Mouse (Mus musculus): ENCODE results near the gene Acvr1.

Gene Acvr1

DNA sequence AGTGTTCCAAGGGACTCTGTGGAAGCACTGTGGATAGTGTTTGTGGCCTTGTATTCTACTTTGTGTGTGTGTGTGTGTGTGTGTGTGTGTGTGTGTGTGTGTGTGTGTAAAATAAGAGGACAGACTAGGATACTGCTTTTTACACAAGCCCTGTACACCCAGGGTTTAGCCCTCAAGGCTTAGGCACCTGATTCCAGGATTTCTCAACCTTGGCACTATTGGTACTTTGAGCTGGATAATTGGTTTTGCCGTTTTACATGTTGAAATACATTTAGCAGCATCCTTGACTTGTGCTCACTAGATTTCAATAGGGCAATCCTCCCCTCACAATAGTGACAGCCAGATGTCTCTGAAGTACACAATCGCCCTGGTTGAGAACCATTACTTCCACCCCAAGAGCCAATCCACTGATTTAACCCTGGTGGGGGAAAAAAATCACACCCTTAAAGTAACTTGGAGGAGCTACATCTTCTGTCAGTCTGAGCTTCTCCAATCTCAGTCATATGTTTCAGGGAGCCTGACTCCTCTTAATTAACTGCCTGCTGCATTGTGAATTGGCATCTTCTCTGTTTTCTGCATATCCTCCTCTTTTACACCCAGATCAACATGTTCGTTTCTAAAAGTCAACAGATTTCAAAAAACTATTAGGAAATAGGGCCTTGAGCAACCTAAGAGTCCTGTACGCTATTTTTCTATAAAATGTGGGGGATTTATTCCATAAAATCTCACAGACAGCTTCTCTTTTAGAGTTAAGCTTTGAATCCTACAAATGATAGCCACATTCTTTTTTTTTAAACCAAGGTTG is 2.1 kb upstream of the Acvr1 start:
- Histone ChIP-seq H3K36me3 (ENCODE audit: control insufficient read depth, insufficient read depth, low read length, poor library complexity, severe bottlenecking) (no peaks in the 10 kb centered on the region), H3K27me3 (ENCODE audit: control insufficient read depth, insufficient read depth, low read length, poor library complexity, severe bottlenecking) (peaks cover 7% of the 10 kb centered on the region)
- DNase-seq (ENCODE audit: low read depth, low spot score) = no peak

DNA sequence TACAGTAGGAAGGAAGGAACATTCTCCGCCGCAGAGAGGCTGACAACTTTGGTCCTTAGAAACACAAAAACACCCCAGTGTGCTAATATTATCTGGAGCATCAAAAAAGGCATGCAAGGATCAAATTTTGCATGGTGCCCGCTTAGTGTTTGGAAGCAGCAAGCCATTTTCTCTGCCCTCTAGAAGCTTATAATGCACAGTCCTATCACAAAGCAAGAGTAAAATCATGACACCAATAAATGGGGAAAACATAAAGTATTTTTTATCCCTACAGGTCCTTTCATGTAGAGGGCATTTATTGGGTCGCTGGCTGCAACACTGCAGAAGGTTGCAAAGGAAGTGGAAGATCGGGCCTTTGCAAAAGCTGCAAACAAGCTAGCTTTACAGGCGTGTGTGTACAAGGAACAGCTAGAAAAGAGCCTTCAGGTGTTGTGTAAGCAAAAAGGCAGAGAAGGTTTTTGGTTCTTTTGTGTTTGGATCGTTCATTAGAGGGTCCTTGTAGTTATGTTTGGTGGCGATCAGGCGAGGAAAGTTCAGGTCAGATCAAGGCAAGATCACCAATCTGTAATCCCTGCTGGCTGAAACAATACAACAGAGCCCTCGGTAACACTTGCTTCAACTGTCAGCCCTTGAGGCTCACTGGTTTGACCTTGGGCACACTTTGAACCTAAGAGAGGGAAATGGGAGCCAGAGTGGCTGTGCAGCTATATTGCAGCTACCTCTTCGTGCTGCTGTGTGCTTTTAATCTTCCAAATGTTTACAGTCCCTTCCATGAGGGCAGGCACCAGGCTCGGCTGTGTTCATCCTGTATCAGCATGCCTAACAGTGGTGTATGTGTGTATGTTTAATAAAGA is 1.1 kb upstream of the Acvr1 start:
- no peak for DNase-seq (ENCODE audit: low read depth, low spot score)
- H3K27me3 ChIP-seq (ENCODE audit: control insufficient read depth, insufficient read depth, low read length, poor library complexity, severe bottlenecking) = peaks cover 7% of the 10 kb centered on the region
- H3K36me3 ChIP-seq (ENCODE audit: control insufficient read depth, insufficient read depth, low read length, poor library complexity, severe bottlenecking) = no peaks in the 10 kb centered on the region

DNA sequence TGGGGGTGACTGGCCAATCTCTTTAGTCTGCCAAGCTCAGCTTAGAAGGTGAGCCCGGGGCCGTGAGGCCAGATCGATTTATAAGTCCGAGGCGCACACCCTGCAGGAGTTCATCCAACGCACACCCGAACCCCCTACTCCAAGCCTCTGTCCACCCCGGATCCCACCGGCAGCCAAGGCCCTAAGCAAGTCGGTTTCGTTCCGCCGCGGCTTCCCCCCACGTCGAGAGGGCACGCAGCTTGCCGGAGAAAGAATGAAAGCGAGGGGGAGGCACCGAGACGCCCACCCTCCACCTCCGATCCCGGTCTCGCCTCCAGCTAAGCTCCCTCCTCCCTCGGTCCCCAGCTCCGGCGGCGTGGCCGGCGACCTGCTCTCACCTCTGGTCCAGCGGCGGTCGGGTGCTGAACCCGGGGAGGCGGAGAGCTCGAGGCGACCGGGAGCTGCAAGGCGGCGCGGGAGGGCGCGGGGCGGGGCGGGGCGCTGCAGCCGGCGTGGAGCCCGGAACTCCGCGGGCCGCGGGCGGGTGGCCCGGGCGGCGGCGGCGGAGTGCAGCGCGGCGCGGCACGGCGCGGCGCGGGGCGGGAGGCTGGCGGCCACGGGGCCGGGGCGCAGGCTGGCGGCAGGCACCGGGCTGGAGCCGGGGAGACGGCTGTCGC is 419 bp downstream of the Acvr1 start:
- no peaks in the 10 kb centered on the region for H3K36me3 ChIP-seq (ENCODE audit: control insufficient read depth, insufficient read depth, low read length, poor library complexity, severe bottlenecking)

DNA sequence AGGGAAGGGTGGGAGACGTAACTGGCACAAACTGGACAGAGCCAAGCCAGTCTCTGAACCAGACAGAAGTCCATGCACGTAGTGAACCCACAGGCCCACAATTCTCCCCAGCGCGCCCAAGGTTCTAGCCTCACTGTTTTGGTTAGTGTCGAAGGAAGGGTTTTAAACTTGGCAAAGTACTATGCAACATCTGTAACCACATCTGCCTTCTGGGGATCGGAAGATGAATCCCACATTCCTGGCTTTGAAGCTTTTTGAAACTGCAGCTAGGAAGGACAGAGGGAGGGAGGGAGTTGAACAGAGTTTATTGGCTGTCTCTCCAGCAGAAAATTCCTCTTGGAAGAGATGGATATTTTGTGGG is 928 bp downstream of the Acvr1 start:
- H3K27me3 ChIP-seq (ENCODE audit: control insufficient read depth, insufficient read depth, low read length, poor library complexity, severe bottlenecking) = peaks cover 7% of the 10 kb centered on the region
- no peaks in the 10 kb centered on the region for H3K36me3 ChIP-seq (ENCODE audit: control insufficient read depth, insufficient read depth, low read length, poor library complexity, severe bottlenecking)
- no peak for DNase-seq (ENCODE audit: low read depth, low spot score)

More for the DNA sequence above, 419 bp downstream of the Acvr1 start:
- DNase-seq (ENCODE audit: low read depth, low spot score) = peak; percentile 27
- peaks cover 7% of the 10 kb centered on the region for H3K27me3 ChIP-seq (ENCODE audit: control insufficient read depth, insufficient read depth, low read length, poor library complexity, severe bottlenecking)

DNA sequence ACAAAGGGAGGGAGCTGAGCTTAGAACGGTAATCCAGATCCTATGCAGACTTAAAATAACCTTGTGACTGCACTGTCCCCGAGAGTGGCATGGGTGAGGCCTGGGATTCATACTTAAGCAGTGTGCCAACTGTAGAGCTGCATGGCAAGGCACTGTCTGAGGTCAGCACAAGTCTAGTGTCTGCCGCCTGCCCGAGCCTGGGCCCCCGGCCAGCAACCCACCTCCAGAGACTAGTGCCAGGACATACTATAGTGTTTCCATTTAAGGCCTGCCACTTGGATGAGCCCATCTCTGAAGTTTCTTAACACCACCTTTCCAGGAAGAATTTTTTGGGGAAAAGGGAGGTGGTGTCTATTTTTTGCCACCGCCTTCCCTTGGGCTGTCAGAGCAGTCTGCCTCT is 1.7 kb downstream of the Acvr1 start:
- DNase-seq (ENCODE audit: low read depth, low spot score) = no peak
- no peaks in the 10 kb centered on the region for H3K36me3 ChIP-seq (ENCODE audit: control insufficient read depth, insufficient read depth, low read length, poor library complexity, severe bottlenecking)
- peaks cover 7% of the 10 kb centered on the region for H3K27me3 ChIP-seq (ENCODE audit: control insufficient read depth, insufficient read depth, low read length, poor library complexity, severe bottlenecking)

DNA sequence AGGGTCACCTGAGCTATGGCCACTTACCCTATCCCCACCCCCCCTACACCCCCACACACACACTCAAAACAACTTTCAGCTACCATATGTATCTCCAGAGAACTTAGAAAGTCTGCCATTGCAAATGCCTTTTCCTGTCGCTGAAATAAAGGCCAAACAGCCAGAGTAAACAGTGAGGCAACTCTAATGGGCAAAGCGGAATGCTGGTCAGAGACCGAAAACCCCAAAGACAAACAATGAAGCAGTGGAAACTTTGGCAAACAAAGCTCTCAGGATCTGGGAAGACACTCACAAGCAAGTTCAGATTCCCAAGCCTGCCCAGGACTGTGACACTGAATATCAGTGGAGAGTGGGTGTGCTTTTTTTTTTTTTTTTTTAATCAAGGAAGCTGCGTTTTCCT is 4.8 kb downstream of the Acvr1 start:
- DNase-seq (ENCODE audit: low read depth, low spot score) = no peak
- peaks cover 2% of the 10 kb centered on the region; the same call in 1 of the 2 replicates for H3K27me3 ChIP-seq (ENCODE audit: control insufficient read depth, insufficient read depth, low read length, poor library complexity, severe bottlenecking)
- H3K36me3 ChIP-seq (ENCODE audit: control insufficient read depth, insufficient read depth, low read length, poor library complexity, severe bottlenecking) = no peaks in the 10 kb centered on the region

DNA sequence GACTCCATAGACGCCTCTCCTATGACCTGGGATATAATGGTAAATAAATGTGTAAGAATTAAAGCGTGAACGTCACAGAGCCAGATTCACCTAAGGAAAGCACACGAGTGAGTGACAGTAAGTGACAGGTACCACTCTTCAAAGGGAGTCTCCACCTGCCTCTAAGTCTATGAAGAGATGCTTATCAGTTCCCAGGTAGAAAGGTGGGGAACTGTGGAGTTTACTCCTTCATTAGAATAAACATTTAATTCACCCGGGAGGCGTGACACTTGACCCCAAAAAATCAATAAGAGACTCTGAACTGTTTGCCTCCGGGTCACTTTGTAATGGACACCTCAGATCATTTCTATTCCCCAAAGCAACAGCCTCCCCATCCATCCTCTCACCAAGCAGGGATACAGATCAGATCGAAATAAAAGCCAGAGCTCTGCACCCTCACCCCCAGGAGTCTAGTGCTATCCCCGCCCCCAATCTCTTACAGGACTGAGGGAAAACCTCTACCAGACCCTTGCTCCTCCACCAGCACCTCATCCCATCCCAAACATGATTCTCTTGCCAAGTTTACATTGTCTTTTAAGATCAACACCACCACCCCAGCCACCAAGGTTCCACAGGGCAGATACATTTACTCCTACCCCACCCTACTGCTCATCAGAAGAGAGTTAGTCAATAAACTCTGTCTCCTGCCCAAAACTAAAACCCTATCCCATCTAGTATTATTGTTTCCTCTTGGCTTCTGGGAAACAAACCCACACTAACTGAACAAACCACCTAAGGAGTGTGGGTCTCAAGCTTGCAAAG is 9.7 kb downstream of the Acvr1 start:
- no peaks in the 10 kb centered on the region for H3K36me3 ChIP-seq (ENCODE audit: control insufficient read depth, insufficient read depth, low read length, poor library complexity, severe bottlenecking)
- no peak for DNase-seq (ENCODE audit: low read depth, low spot score)
- H3K27me3 ChIP-seq (ENCODE audit: control insufficient read depth, insufficient read depth, low read length, poor library complexity, severe bottlenecking) = no peaks in the 10 kb centered on the region

DNA sequence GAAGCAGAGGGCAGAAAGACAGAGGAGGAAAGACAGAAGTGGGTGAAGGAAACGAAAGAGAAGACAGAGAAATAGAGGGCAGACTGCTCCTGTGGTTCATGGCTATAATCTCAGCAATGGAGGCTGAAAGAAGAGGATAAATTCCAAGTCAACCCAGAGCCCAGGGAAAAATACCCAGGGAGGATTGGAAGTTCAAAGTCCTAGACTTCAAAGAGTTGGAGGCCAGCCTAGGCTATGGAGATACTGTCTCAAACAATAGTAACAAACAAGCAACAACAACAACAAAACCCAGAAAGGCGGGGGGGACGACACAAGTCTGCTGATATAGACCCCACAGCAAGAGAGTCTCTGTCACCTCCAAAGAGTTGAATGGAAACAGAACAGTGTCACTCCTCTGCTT is 14.7 kb downstream of the Acvr1 start:
- Histone ChIP-seq H3K36me3 (ENCODE audit: control insufficient read depth, insufficient read depth, low read length, poor library complexity, severe bottlenecking) (no peaks in the 10 kb centered on the region), H3K27me3 (ENCODE audit: control insufficient read depth, insufficient read depth, low read length, poor library complexity, severe bottlenecking) (no peaks in the 10 kb centered on the region)
- no peak for DNase-seq (ENCODE audit: low read depth, low spot score)

DNA sequence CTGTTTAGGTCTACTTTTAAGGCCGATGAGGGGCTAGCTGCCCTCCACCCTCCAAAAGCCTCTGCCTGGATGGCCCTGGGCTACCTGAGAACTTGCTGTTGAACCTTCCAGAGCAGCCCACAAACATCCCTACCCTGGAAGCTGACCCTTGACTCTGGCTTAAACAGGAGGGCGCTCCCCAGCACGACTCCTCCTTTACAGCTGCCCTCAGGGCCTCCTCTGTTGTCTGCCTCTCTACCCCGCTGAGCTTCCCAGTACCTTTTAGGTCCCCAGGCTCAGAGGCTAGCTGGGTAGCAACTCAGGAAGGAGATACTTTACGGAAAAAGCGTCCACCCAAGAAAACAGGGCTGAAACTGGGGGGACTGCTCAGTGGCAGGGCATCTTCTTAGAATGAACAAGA is 15.1 kb downstream of the Acvr1 start:
- H3K36me3 ChIP-seq (ENCODE audit: control insufficient read depth, insufficient read depth, low read length, poor library complexity, severe bottlenecking) = no peaks in the 10 kb centered on the region
- no peaks in the 10 kb centered on the region for H3K27me3 ChIP-seq (ENCODE audit: control insufficient read depth, insufficient read depth, low read length, poor library complexity, severe bottlenecking)
- no peak for DNase-seq (ENCODE audit: low read depth, low spot score)

DNA sequence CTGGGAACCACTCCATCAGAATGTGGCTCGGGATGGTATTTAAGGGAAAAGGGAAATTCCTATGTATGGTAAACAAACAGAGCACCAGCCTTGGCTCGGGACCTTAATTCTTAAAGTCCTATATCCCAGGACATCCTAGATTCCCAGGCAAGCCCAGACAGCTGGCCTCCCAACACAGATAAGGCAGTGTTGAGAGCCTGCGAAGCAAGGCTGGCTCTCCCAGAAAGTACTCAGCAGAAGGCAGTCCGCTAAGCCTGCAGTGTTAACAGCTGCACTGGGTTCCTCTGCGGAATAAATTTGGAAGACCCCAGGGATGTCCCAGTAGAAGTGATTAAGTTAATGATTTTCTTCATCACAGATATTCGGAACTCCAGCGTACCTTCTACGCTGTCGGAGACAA is 16.5 kb downstream of the Acvr1 start:
- DNase-seq (ENCODE audit: low read depth, low spot score) = no peak
- Histone ChIP-seq H3K27me3 (ENCODE audit: control insufficient read depth, insufficient read depth, low read length, poor library complexity, severe bottlenecking) (no peaks in the 10 kb centered on the region), H3K36me3 (ENCODE audit: control insufficient read depth, insufficient read depth, low read length, poor library complexity, severe bottlenecking) (no peaks in the 10 kb centered on the region)

DNA sequence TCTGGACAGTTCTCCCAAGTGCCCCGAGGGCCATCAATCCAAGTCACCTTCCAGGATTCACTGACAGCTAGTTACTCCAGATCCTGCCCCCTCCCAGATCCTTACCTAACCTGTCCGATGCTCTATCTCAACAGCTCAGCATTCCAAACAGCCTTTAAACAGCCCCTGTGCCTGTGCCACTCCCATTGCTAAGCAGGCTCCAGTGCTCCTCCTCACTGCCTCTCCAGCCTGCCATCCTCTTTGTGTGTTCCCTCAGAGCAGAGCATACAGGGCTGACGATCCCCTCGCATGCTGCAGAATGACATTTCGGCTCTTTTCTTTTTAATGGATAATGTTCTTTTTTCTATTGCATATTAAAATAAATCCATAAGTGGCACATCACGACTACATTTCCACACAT is 17.0 kb downstream of the Acvr1 start:
- Histone ChIP-seq H3K27me3 (ENCODE audit: control insufficient read depth, insufficient read depth, low read length, poor library complexity, severe bottlenecking) (no peaks in the 10 kb centered on the region), H3K36me3 (ENCODE audit: control insufficient read depth, insufficient read depth, low read length, poor library complexity, severe bottlenecking) (no peaks in the 10 kb centered on the region)
- no peak for DNase-seq (ENCODE audit: low read depth, low spot score)

DNA sequence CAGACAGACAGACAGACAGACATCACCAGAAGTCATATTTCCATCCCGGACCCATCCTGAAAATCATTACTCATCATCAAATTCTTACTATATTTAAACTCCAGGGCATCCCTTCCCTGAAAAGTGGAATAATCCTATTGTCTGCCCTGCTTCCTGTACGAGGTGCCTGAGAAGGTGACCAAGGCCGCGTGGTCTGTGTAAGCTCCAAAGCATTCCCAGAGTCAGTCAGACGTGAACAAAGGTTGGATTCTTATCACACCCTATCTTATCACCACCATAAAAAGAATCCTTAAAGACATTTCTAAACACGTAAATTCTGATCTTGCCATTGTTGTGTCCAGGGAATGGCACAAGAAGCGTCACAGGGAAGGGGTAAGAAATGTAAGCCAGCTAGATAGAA is 18.0 kb downstream of the Acvr1 start:
- no peak for DNase-seq (ENCODE audit: low read depth, low spot score)
- H3K36me3 ChIP-seq (ENCODE audit: control insufficient read depth, insufficient read depth, low read length, poor library complexity, severe bottlenecking) = no peaks in the 10 kb centered on the region
- H3K27me3 ChIP-seq (ENCODE audit: control insufficient read depth, insufficient read depth, low read length, poor library complexity, severe bottlenecking) = no peaks in the 10 kb centered on the region

DNA sequence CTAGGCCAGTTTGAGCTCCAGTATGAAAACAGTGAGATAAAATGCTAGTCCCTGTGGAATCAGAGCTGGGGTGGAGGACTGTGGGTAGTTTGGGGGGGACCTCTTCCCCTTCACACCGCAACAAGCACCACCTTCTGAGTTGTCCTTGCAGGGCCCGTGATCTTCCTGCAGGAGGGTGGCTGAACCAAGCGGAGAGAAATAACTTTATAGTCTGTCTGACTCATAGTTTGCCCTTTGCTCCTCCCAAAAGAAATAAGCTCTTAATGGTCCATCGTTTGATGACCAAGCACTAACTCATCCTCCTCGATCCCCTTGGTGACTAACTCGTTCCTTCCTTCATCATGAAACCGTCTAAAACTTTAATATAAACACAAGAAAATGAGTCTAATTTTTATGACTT is 20.7 kb downstream of the Acvr1 start:
- Histone ChIP-seq H3K27me3 (ENCODE audit: control insufficient read depth, insufficient read depth, low read length, poor library complexity, severe bottlenecking) (no peaks in the 10 kb centered on the region), H3K36me3 (ENCODE audit: control insufficient read depth, insufficient read depth, low read length, poor library complexity, severe bottlenecking) (no peaks in the 10 kb centered on the region)
- no peak for DNase-seq (ENCODE audit: low read depth, low spot score)

DNA sequence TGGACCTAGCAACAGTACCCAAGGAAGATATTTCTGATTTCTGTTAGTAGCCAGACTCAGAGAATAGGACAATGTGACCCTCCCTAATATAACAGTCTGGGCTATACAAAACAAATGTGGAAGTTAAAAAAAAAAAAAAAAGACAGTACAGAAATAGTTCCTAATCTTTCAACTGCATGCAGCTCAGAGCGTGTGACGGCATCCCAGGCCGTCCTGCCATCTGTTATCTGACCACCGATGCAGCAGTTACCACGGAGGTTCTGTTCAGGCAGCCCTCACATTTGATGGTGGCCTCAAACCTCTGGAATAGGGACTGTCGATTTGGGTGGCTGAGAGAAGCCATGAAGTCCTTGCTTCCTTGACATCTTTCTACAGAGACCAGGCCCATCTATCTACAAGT is 22.6 kb downstream of the Acvr1 start:
- Histone ChIP-seq H3K36me3 (ENCODE audit: control insufficient read depth, insufficient read depth, low read length, poor library complexity, severe bottlenecking) (no peaks in the 10 kb centered on the region), H3K27me3 (ENCODE audit: control insufficient read depth, insufficient read depth, low read length, poor library complexity, severe bottlenecking) (no peaks in the 10 kb centered on the region)
- no peak for DNase-seq (ENCODE audit: low read depth, low spot score)
